In the genomic region with DNA sequence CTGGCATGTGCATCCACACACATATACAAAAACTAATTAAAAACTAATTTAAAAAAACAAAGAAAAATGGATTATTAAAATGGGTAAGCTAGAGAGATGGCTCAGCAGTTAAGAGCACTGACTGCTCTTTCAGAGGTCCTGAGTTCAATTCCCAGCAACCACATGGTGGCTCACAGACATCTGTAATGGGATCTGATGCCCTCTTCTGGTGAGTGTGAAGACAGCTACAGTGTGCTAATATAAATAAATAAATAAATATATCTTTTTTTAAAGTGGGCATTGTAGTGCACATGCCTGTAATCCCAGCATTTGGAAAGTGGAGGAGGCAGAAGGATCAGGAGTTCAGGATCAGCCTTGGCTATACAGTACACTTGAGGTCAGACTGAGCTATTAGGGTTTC, we compare ENCODE assay signal across 1 mouse cellular context.
TF ChIP-seq lines count a peak whose summit lies in the region.

No protein-coding gene starts in this region.

TF ChIP-seq in CH12.LX, 34 proteins besides CTCF, POLR2A, EP300 and RAD21:
- TF ChIP-seq ELF1 (IDR thresholded peaks at IDR 0.05; ENCODE audit: low read depth, low read length) = no peak
- peak; percentile 52; the same call in 1 of the 2 replicates for TF ChIP-seq MYC (IDR thresholded peaks at IDR 0.05; ENCODE audit: low read depth, low read length)
- TF ChIP-seq TBP (conservative IDR thresholded peaks at IDR 0.05; ENCODE audit: low read depth, low read length) = no peak
- TF ChIP-seq HCFC1 (IDR thresholded peaks at IDR 0.05; ENCODE audit: low read depth, low read length) = no peak
- no peak for TF ChIP-seq NRF1 (IDR thresholded peaks at IDR 0.05; ENCODE audit: low read depth, low read length)
TF ChIP-seq in CH12.LX: peak in this region for 1.
